Mouse (Mus musculus) ES-E14 (cell line): ENCODE measurements around the gene Slc29a4. TPM values are rescaled to one million over a fixed set of nuclear protein-coding genes. Genes with fewer than 3 reads are reported as not detected.

Experiments used
- DNase-seq: peaks from one replicate; pipeline ENCODE4 v3.0.0-alpha.2; 2013; ENCODE audit warnings: low read depth, low spot score
- H3K27ac ChIP-seq: 2 replicates; pipeline ENCODE4 v1.5.1; 2012; ENCODE audit warnings: low read depth, mild to moderate bottlenecking, low read length, moderate library complexity, mixed read lengths; ENCODE audit not compliant: poor library complexity, insufficient read depth, severe bottlenecking
- H3K36me3 ChIP-seq: 2 replicates; pipeline ENCODE4 v1.6.1; 2012; ENCODE audit warnings: mild to moderate bottlenecking, low read length, moderate library complexity, mixed read lengths; ENCODE audit not compliant: control insufficient read depth, poor library complexity, insufficient read depth, severe bottlenecking
- H3K4me1 ChIP-seq, 2 experiments: fragments of 150-350 bp in 1 of 2; sonication (generic) in 1 of 2; 2 replicates each; pipeline ENCODE4 v1.6.1; 2012; ENCODE audit warnings: low read length in 2 of 2, mild to moderate bottlenecking in 1 of 2, mixed read lengths in 1 of 2; ENCODE audit not compliant: control insufficient read depth in 2 of 2, insufficient read depth in 2 of 2, poor library complexity in 1 of 2
- H3K4me3 ChIP-seq, 2 experiments: fragments of 150-350 bp in 1 of 2; sonication (generic) in 1 of 2; 2 replicates each; pipeline ENCODE4 v1.5.1; 2012; ENCODE audit warnings: low read length in 2 of 2, low read depth in 1 of 2, mild to moderate bottlenecking in 1 of 2, mixed read lengths in 1 of 2; ENCODE audit not compliant: insufficient read depth in 1 of 2, poor library complexity in 1 of 2, severe bottlenecking in 1 of 2
- H3K9ac ChIP-seq: 2 replicates; pipeline ENCODE4 v1.6.1; 2012; ENCODE audit warnings: low read depth, mild to moderate bottlenecking, low read length, mixed read lengths; ENCODE audit not compliant: poor library complexity, insufficient read depth, severe bottlenecking
- H3K9me3 ChIP-seq: fragments of 150-350 bp; sonication (generic); 2 replicates; pipeline ENCODE4 v1.6.1; 2012; ENCODE audit warnings: low read depth, mild to moderate bottlenecking, low read length; ENCODE audit not compliant: control insufficient read depth, insufficient read depth
- CHD2 ChIP-seq: IDR thresholded peaks from 2 replicates; pipeline ENCODE4 v1.6.1; 2014; ENCODE audit warnings: mild to moderate bottlenecking, low read depth, low read length, inconsistent platforms
- HCFC1 ChIP-seq: IDR thresholded peaks from 2 replicates; pipeline ENCODE4 v1.6.1; 2012; ENCODE audit warnings: low read length, inconsistent platforms, borderline replicate concordance; ENCODE audit not compliant: insufficient read depth
- MAFK ChIP-seq: IDR thresholded peaks from 2 replicates; pipeline ENCODE4 v1.6.1; 2014; ENCODE audit warnings: mild to moderate bottlenecking, low read depth, low read length, inconsistent platforms; ENCODE audit not compliant: insufficient read depth
- ZC3H11A ChIP-seq: IDR thresholded peaks from 2 replicates; pipeline ENCODE4 v1.6.1; 2012; ENCODE audit warnings: low read depth, mild to moderate bottlenecking, inconsistent platforms, low read length, borderline replicate concordance
- ZNF384 ChIP-seq: IDR thresholded peaks from 2 replicates; pipeline ENCODE4 v1.6.1; 2012; ENCODE audit warnings: low read depth, low read length, inconsistent platforms
- in situ Hi-C, 2 experiments: fragments of 600-800 bp; cut with MboI; formaldehyde crosslinking; loops; one replicate each; pipeline ENCODE4 v1.15.1; 2025; ENCODE audit warnings: low sequenced_read_pairs in 2 of 2, inconsistent platforms in 1 of 2; ENCODE audit not compliant: unreplicated experiment in 2 of 2
- total RNA-seq: library from RNA; depleted of rRNA; stranded (reverse); fragments of 300-350 nt; gene quantifications from 2 replicates; pipeline ENCODE4 v1.2.3, GENCODE M21; 2012; rRNA removed

Slc29a4 gene
- total RNA-seq = 9.4 and 13.5 TPM in 2 replicates

DNA sequence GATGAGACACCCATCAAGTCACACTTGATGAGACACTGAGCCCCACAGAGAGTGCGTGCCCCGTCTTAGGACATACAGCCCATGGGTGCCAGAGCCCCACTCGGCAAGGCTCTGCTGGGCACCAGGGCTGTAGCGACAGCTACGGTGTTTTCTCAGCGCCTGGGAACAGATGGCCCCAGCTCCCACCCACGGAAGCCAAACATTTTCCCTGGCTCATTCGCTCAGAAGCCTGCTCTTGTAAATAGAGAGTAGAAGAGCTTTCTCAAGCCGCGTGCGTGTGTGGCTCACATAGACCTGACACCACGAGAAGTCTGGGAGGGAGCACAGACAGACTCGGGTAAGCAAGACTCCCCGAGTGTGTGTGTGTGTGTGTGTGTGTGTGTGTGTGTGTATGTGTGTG lies at the start of gene Slc29a4:
Slc29a4 (plus strand) TSS at position 265 of the 400 bp plus-strand sequence.
- in situ Hi-C loops = no loop called here
- no peak for DNase-seq
- Histone ChIP-seq H3K36me3 (no peaks in the 10 kb centered on the region), H3K27ac (no peak within 1 kb of the TSS), H3K9me3 (no peaks in the 10 kb centered on the region), H3K9ac (no peak within 1 kb of the TSS), H3K4me3 (no peak within 1 kb of the TSS), H3K4me1 (peaks cover 2 to 5% of the 10 kb centered on the region in 2 experiments; a peak in 2 of 4 replicates)
- no peak for TF ChIP-seq HCFC1

DNA sequence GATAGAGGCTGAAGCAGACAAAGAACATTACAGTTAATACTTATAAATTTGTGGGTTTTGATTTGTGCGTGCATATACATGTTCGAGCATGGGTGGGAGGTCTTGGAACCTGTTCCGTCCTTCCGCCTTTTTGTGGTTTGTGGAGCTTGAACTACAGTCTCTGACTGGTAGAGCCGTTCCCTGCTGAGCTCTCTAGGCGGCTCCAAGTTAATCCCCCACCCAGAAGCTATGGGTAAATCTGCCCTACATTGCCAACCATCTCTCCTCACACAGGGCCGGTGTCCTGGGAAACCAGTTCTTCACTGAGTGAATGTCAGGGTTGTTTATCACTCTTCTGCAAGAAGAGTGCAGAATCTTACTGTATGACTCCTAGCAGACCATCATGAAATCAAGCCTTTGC lies 44.1 kb upstream of the Slc29a4 start:
- H3K36me3 ChIP-seq = peaks cover 7% of the 10 kb centered on the region; the same call in 1 of the 2 replicates
- H3K9ac ChIP-seq = no peak overlapping the region
- H3K9me3 ChIP-seq = no peaks in the 10 kb centered on the region
- H3K4me1 ChIP-seq = peaks cover 1 to 24% of the 10 kb centered on the region in 2 experiments; a peak in 1 of 4 replicates
- DNase-seq = no peak
- TF ChIP-seq ZC3H11A (no peak), CHD2 (no peak), ZNF384 (no peak), MAFK (no peak), HCFC1 (no peak)
- no peak overlapping the region for H3K4me3 ChIP-seq
- in situ Hi-C loops = no loop called here
- no peak overlapping the region for H3K27ac ChIP-seq

GRCm38 (mm10) chr5:142649460-142650050 lies 42.8 kb upstream of the Slc29a4 start:
- no peaks in the 10 kb centered on the region for H3K9me3 ChIP-seq
- H3K27ac ChIP-seq = no peak overlapping the region
- peaks cover 7% of the 10 kb centered on the region; the same call in 1 of the 2 replicates for H3K36me3 ChIP-seq
- DNase-seq = no peak
- no peak overlapping the region for H3K9ac ChIP-seq
- TF ChIP-seq ZC3H11A = no peak
- no peak for TF ChIP-seq ZNF384
- no peak for TF ChIP-seq HCFC1
- no peak for TF ChIP-seq MAFK
- TF ChIP-seq CHD2 = no peak
- in situ Hi-C loops = no loop called here
- H3K4me1 ChIP-seq = peaks cover 1 to 24% of the 10 kb centered on the region in 2 experiments; a peak in 1 of 4 replicates
- H3K4me3 ChIP-seq = no peak overlapping the region

- Histone ChIP-seq H3K4me3 (no peak overlapping the region), H3K9me3 (no peaks in the 10 kb centered on the region), H3K9ac (no peak overlapping the region), H3K36me3 (peaks cover 7% of the 10 kb centered on the region; the same call in 1 of the 2 replicates), H3K4me1 (peaks cover 1 to 24% of the 10 kb centered on the region in 2 experiments; a peak in 1 of 4 replicates), H3K27ac (no peak overlapping the region)
- DNase-seq = no peak
- TF ChIP-seq ZNF384 (no peak), ZC3H11A (no peak), MAFK (no peak), CHD2 (no peak), HCFC1 (no peak)
- in situ Hi-C loops = no loop called here
Measured at GRCm38 (mm10) chr5:142650390-142650789, 41.9 kb upstream of the Slc29a4 start.

DNA sequence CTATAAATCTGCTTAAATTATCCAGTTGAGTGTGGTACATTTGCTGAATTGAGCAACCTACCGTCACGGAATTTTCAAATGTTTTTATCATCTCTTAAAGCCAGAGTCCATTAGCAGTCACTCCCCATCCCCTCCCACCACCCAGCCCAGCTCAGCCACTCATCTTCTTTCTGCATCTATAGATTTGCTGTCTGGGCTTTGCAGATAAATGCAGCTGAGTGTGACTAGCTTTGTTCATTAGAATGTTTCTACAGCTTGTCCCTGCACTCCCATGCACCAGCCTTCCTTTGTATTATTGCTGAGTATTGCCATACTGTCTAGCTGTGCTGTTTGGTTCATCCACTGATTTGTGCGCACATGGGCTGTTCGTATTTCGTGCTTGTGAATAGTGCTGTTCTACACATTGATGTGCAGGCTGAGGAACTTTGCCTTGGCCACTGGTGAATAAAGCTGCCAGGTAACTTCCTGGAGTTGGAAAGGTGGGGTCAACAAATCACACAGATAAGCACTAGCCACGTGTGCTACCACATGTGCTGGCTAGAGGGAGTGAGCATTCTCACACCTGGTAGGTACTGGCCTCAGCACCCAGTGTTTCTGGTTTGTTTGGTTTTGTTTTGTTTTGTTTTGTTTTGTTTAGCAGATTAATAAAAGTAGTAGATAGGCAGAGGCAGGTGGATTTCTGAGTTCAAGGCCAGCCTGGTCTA lies 41.4 kb upstream of the Slc29a4 start:
- H3K27ac ChIP-seq = no peak overlapping the region
- in situ Hi-C loops = no loop called here
- H3K9me3 ChIP-seq = no peaks in the 10 kb centered on the region
- TF ChIP-seq CHD2 (no peak), ZC3H11A (no peak), MAFK (no peak), ZNF384 (no peak), HCFC1 (no peak)
- no peak overlapping the region for H3K9ac ChIP-seq
- no peak for DNase-seq
- H3K36me3 ChIP-seq = peaks cover 10% of the 10 kb centered on the region; the same call in 1 of the 2 replicates
- peaks cover 1 to 24% of the 10 kb centered on the region in 2 experiments; a peak in 1 of 4 replicates for H3K4me1 ChIP-seq
- no peak overlapping the region for H3K4me3 ChIP-seq
